ENCODE assay signal across 33 mouse cellular contexts in genomic region chr2:130383895-130384294, GRCm38 (mm10). TPM values are rescaled to one million over a fixed set of nuclear protein-coding genes. Genes with fewer than 3 reads are reported as not detected.
DNase-seq lines count a peak whose midpoint lies in the region; ATAC-seq and TF ChIP-seq lines count a peak whose summit lies in the region.
"Had no signal": no experiment of that assay in that cellular context is flagged by ENCODE, and none has a peak within 500 bp of the region (broad histone marks: within the 10 kb centered on the region; RNA-seq: fewer than 3 reads in every experiment).

No protein-coding gene starts in this region.

- no peaks in the 10 kb centered on the region for H3K36me3 ChIP-seq in kidney, embryonic 15.5 days
- no peaks in the 10 kb centered on the region for H3K36me3 ChIP-seq in midbrain, postnatal 0 days (ENCODE audit: insufficient read depth, low read length)
- no peaks in the 10 kb centered on the region for H3K36me3 ChIP-seq in midbrain, embryonic 10.5 days
- no peaks in the 10 kb centered on the region for H3K36me3 ChIP-seq in hindbrain, embryonic 16.5 days (ENCODE audit: control insufficient read depth, insufficient read depth, low read length)
- H3K36me3 ChIP-seq: heart, embryonic 12.5 days; liver, embryonic 12.5 days; neural tube, embryonic 13.5 days had no signal

- no peak overlapping the region for H3K4me2 ChIP-seq in kidney, embryonic 15.5 days
- H3K4me2 ChIP-seq in midbrain, postnatal 0 days (ENCODE audit: low read depth, low read length, poor library complexity, severe bottlenecking): no peak overlapping the region
- H3K4me2 ChIP-seq in hindbrain, embryonic 16.5 days (ENCODE audit: low read length): no peak overlapping the region
- H3K4me2 ChIP-seq: forebrain, embryonic 13.5 days; heart, embryonic 12.5 days; hindbrain, embryonic 14.5 days; liver, embryonic 12.5 days; neural tube, embryonic 13.5 days had no signal

- TF ChIP-seq CTCF in midbrain, postnatal 0 days (IDR thresholded peaks at IDR 0.05): no peak

- no peaks in the 10 kb centered on the region for H3K27me3 ChIP-seq in kidney, embryonic 15.5 days
- H3K27me3 ChIP-seq in midbrain, postnatal 0 days (ENCODE audit: insufficient read depth, low read length): no peaks in the 10 kb centered on the region
- H3K27me3 ChIP-seq in midbrain, embryonic 10.5 days (ENCODE audit: low read depth, poor library complexity, severe bottlenecking): peaks cover 3% of the 10 kb centered on the region; the same call in 1 of the 2 replicates
- H3K27me3 ChIP-seq in hindbrain, embryonic 16.5 days (replicated peaks; ENCODE audit: control insufficient read depth, insufficient read depth, low read length): no peaks in the 10 kb centered on the region
- H3K27me3 ChIP-seq: forebrain, embryonic 13.5 days had no signal

- no peak overlapping the region for H3K27ac ChIP-seq in kidney, embryonic 15.5 days
- no peak overlapping the region for H3K27ac ChIP-seq in midbrain, postnatal 0 days (ENCODE audit: low read depth, low read length)
- H3K27ac ChIP-seq in midbrain, embryonic 10.5 days (replicated peaks): no peak overlapping the region
- no peak overlapping the region for H3K27ac ChIP-seq in hindbrain, embryonic 16.5 days (ENCODE audit: low read depth, low read length)
- H3K27ac ChIP-seq: forebrain, embryonic 13.5 days; hindbrain, embryonic 14.5 days; kidney, postnatal 0 days; liver, embryonic 12.5 days; neural tube, embryonic 13.5 days had no signal

- H3K9ac ChIP-seq in kidney, embryonic 15.5 days: no peak overlapping the region
- no peak overlapping the region for H3K9ac ChIP-seq in midbrain, postnatal 0 days (replicated peaks; ENCODE audit: low read length, poor library complexity, severe bottlenecking)
- H3K9ac ChIP-seq in hindbrain, embryonic 16.5 days (ENCODE audit: low read depth, low read length): no peak overlapping the region
- H3K9ac ChIP-seq: forebrain, embryonic 13.5 days; heart, embryonic 12.5 days; hindbrain, embryonic 14.5 days; liver, embryonic 12.5 days; liver, postnatal 0 days; neural tube, embryonic 13.5 days had no signal

- DNase-seq in kidney, postnatal 10 days: no peak
- DNase-seq in midbrain, postnatal 0 days (ENCODE audit: low spot score): peak; percentile 5
- DNase-seq in midbrain, embryonic 10.5 days (ENCODE audit: low spot score): no peak
- peak; percentile 25 to 38 for DNase-seq in thymus, postnatal 10 days (ENCODE audit: low spot score in 2 of 2)
- DNase-seq: adrenal gland, postnatal 14 days; cerebellum, adult 18-20 months; cerebellum, postnatal 10 days; gastrocnemius, postnatal 25 days; heart, adult 18-20 months; heart, postnatal 4 days; kidney, adult 11 months; layer of hippocampus, postnatal 36 days; left cerebral cortex, postnatal 4 days; liver, postnatal 0 days; lung, postnatal 14 days; right cerebral cortex, postnatal 4 days had no signal

- 55% methylated on average over 6 of the region's 6 CpGs for WGBS in kidney, embryonic 15.5 days
- WGBS in midbrain, postnatal 0 days: 51% methylated on average over 6 of the region's 6 CpGs
- WGBS in midbrain, embryonic 10.5 days: 87% methylated on average over 6 of the region's 6 CpGs
- 64% methylated on average over 6 of the region's 6 CpGs for WGBS in hindbrain, embryonic 16.5 days

- no peaks in the 10 kb centered on the region for H3K9me3 ChIP-seq in kidney, embryonic 15.5 days (replicated peaks)
- H3K9me3 ChIP-seq in midbrain, postnatal 0 days (ENCODE audit: low read length): no peaks in the 10 kb centered on the region
- H3K9me3 ChIP-seq in midbrain, embryonic 10.5 days (replicated peaks): no peaks in the 10 kb centered on the region
- no peaks in the 10 kb centered on the region for H3K9me3 ChIP-seq in hindbrain, embryonic 16.5 days (ENCODE audit: control insufficient read depth, low read length)
- H3K9me3 ChIP-seq: forebrain, embryonic 13.5 days; liver, embryonic 12.5 days; neural tube, embryonic 13.5 days had no signal

- H3K4me3 ChIP-seq in kidney, embryonic 15.5 days (replicated peaks): no peak overlapping the region
- H3K4me3 ChIP-seq in midbrain, postnatal 0 days (ENCODE audit: low read depth, low read length): no peak overlapping the region
- H3K4me3 ChIP-seq in midbrain, embryonic 10.5 days: no peak overlapping the region
- no peak overlapping the region for H3K4me3 ChIP-seq in hindbrain, embryonic 16.5 days (ENCODE audit: low read length)
- H3K4me3 ChIP-seq: forebrain, embryonic 13.5 days; heart, embryonic 12.5 days; liver, embryonic 12.5 days; megakaryocyte, embryonic 14.5 days; neural tube, embryonic 13.5 days had no signal

- 0 out of 2 replicates have a peak, but pooled peaks have one; percentile 60 for ATAC-seq in kidney, embryonic 15.5 days (replicated peaks; ENCODE audit: low FRiP score)
- ATAC-seq in midbrain, postnatal 0 days (ENCODE audit: low FRiP score): no peak
- no peak for ATAC-seq in hindbrain, embryonic 16.5 days
- ATAC-seq in cerebellum, adult (ENCODE audit: insufficient number of reproducible peaks, low FRiP score, low TSS enrichment): no peak
- ATAC-seq: CD4-positive, CD25-positive, alpha-beta regulatory T cell, adult 4 months; forebrain, embryonic 13.5 days; inflammation-experienced regulatory T-cells, adult 6 months; liver, embryonic 12.5 days; liver, postnatal 0 days had no signal

- H3K4me1 ChIP-seq in kidney, embryonic 15.5 days: peaks cover 8% of the 10 kb centered on the region; the same call in 1 of the 2 replicates
- H3K4me1 ChIP-seq in midbrain, postnatal 0 days (ENCODE audit: insufficient read depth, low read length): no peaks in the 10 kb centered on the region
- no peaks in the 10 kb centered on the region for H3K4me1 ChIP-seq in midbrain, embryonic 10.5 days
- no peaks in the 10 kb centered on the region for H3K4me1 ChIP-seq in hindbrain, embryonic 16.5 days (ENCODE audit: control insufficient read depth, insufficient read depth, low read depth, low read length)
- H3K4me1 ChIP-seq: forebrain, embryonic 13.5 days; heart, embryonic 12.5 days; liver, embryonic 12.5 days; neural tube, embryonic 13.5 days had no signal

RNA-seq across cellular contexts. Expression of gene Cpxm1, which starts 13.5 kb away (rescaled TPM):
- 82.1 and 87.4 TPM in 2 replicates for polyA plus RNA-seq in kidney, embryonic 15.5 days (2015; fragmentation: Nextera tagmentation; extraction: Ambion mirVana)
- total RNA-seq in midbrain, postnatal 0 days (2014; rRNA removed): 25.4 and 26.2 TPM in 2 replicates
- polyA plus RNA-seq in midbrain, postnatal 0 days (2015; fragmentation: Nextera tagmentation; extraction: Ambion mirVana): 32.4 and 35.3 TPM in 2 replicates
- 40.7 and 47.3 TPM in 2 replicates for polyA plus RNA-seq in midbrain, embryonic 10.5 days (2016; fragmentation: Nextera tagmentation; extraction: Ambion mirVana)
- 33.6 and 39.3 TPM in 2 replicates for polyA plus RNA-seq in hindbrain, embryonic 16.5 days (2015; fragmentation: Nextera tagmentation; extraction: Ambion mirVana)

RNA-seq across cellular contexts. Expression of gene Gm28372, which starts 21.1 kb away (rescaled TPM):
- 0.09 TPM in 1 of 2 replicates, not detected in the other for polyA plus RNA-seq in kidney, embryonic 15.5 days (2015; fragmentation: Nextera tagmentation; extraction: Ambion mirVana)
- total RNA-seq in midbrain, postnatal 0 days (2014; rRNA removed): not detected in 2 replicates
- 0.15 TPM in 1 of 2 replicates, not detected in the other for polyA plus RNA-seq in midbrain, postnatal 0 days (2015; fragmentation: Nextera tagmentation; extraction: Ambion mirVana)
- not detected in 2 replicates for polyA plus RNA-seq in midbrain, embryonic 10.5 days (2016; fragmentation: Nextera tagmentation; extraction: Ambion mirVana)
- not detected in 2 replicates for polyA plus RNA-seq in hindbrain, embryonic 16.5 days (2015; fragmentation: Nextera tagmentation; extraction: Ambion mirVana)
- total RNA-seq: adrenal gland, postnatal 14 days; common myeloid progenitor, adult 5-6 weeks; gastrocnemius, postnatal 25 days; heart, adult 18-20 months; heart, postnatal 4 days; layer of hippocampus, postnatal 36 days; left cerebral cortex, postnatal 4 days had no signal
- polyA plus RNA-seq: CD4-positive, CD25-positive, alpha-beta regulatory T cell, adult 4 months; heart, postnatal 0 days; inflammation-experienced regulatory T-cells, adult 6 months; kidney, postnatal 0 days; large intestine, adult 2 months; limb, embryonic 14.5 days; liver, embryonic 12.5 days; liver, postnatal 0 days; neural tube, embryonic 13.5 days; spleen, adult 2 months had no signal

RNA-seq across cellular contexts. Expression of gene 1700020A23Rik, which starts 21.2 kb away (rescaled TPM):
- polyA plus RNA-seq in kidney, embryonic 15.5 days (2015; fragmentation: Nextera tagmentation; extraction: Ambion mirVana): not detected in 2 replicates
- total RNA-seq in midbrain, postnatal 0 days (2014; rRNA removed): not detected in 2 replicates
- polyA plus RNA-seq in midbrain, postnatal 0 days (2015; fragmentation: Nextera tagmentation; extraction: Ambion mirVana): 0.93 TPM in 1 of 2 replicates, not detected in the other
- 0.40 TPM in 1 of 2 replicates, not detected in the other for polyA plus RNA-seq in midbrain, embryonic 10.5 days (2016; fragmentation: Nextera tagmentation; extraction: Ambion mirVana)
- 0.30 and 0.59 TPM in 2 replicates for polyA plus RNA-seq in hindbrain, embryonic 16.5 days (2015; fragmentation: Nextera tagmentation; extraction: Ambion mirVana)
- total RNA-seq: adrenal gland, postnatal 14 days; common myeloid progenitor, adult 5-6 weeks; gastrocnemius, postnatal 25 days; heart, adult 18-20 months; heart, postnatal 4 days; layer of hippocampus, postnatal 36 days; left cerebral cortex, postnatal 4 days had no signal
- polyA plus RNA-seq: CD4-positive, CD25-positive, alpha-beta regulatory T cell, adult 4 months; heart, embryonic 12.5 days; heart, postnatal 0 days; inflammation-experienced regulatory T-cells, adult 6 months; kidney, postnatal 0 days; large intestine, adult 2 months; limb, embryonic 14.5 days; liver, embryonic 12.5 days; liver, postnatal 0 days; neural tube, embryonic 13.5 days; spleen, adult 2 months had no signal

RNA-seq across cellular contexts. Expression of gene Tmem239, which starts 22.4 kb away (rescaled TPM):
- not detected in 2 replicates for polyA plus RNA-seq in kidney, embryonic 15.5 days (2015; fragmentation: Nextera tagmentation; extraction: Ambion mirVana)
- total RNA-seq in midbrain, postnatal 0 days (2014; rRNA removed): not detected in 2 replicates
- 0.12 TPM in 1 of 2 replicates, not detected in the other for polyA plus RNA-seq in midbrain, postnatal 0 days (2015; fragmentation: Nextera tagmentation; extraction: Ambion mirVana)
- 0.12 TPM in 1 of 2 replicates, not detected in the other for polyA plus RNA-seq in midbrain, embryonic 10.5 days (2016; fragmentation: Nextera tagmentation; extraction: Ambion mirVana)
- polyA plus RNA-seq in hindbrain, embryonic 16.5 days (2015; fragmentation: Nextera tagmentation; extraction: Ambion mirVana): 0.12 and 0.28 TPM in 2 replicates
- total RNA-seq: adrenal gland, postnatal 14 days; common myeloid progenitor, adult 5-6 weeks; gastrocnemius, postnatal 25 days; heart, adult 18-20 months; heart, postnatal 4 days; layer of hippocampus, postnatal 36 days; left cerebral cortex, postnatal 4 days had no signal
- polyA plus RNA-seq: CD4-positive, CD25-positive, alpha-beta regulatory T cell, adult 4 months; forebrain, embryonic 13.5 days; heart, embryonic 12.5 days; heart, postnatal 0 days; hindbrain, embryonic 14.5 days; inflammation-experienced regulatory T-cells, adult 6 months; kidney, postnatal 0 days; large intestine, adult 2 months; limb, embryonic 14.5 days; liver, embryonic 12.5 days; liver, postnatal 0 days; spleen, adult 2 months had no signal

RNA-seq across cellular contexts. Expression of gene Vps16, which starts 40.2 kb away (rescaled TPM):
- 101 and 103 TPM in 2 replicates for polyA plus RNA-seq in kidney, embryonic 15.5 days (2015; fragmentation: Nextera tagmentation; extraction: Ambion mirVana)
- 81.2 and 83.6 TPM in 2 replicates for total RNA-seq in midbrain, postnatal 0 days (2014; rRNA removed)
- polyA plus RNA-seq in midbrain, postnatal 0 days (2015; fragmentation: Nextera tagmentation; extraction: Ambion mirVana): 86.6 and 89.9 TPM in 2 replicates
- 117 and 126 TPM in 2 replicates for polyA plus RNA-seq in midbrain, embryonic 10.5 days (2016; fragmentation: Nextera tagmentation; extraction: Ambion mirVana)
- polyA plus RNA-seq in hindbrain, embryonic 16.5 days (2015; fragmentation: Nextera tagmentation; extraction: Ambion mirVana): 104 and 105 TPM in 2 replicates

Comparison
In these comparisons a context has a peak if more than half of its experiments do, and no peak if none do; other contexts are left out.
1. DNase-seq: peak in midbrain, postnatal 0 days (single experiment) and thymus, postnatal 10 days (2 of 2); none in kidney, postnatal 10 days (single experiment) and midbrain, embryonic 10.5 days (single experiment).